Mouse (Mus musculus) limb, embryonic 14.5 days (tissue): ENCODE data around the gene Slc35g3. TPM values are rescaled to one million over a fixed set of nuclear protein-coding genes. Genes with fewer than 3 reads are reported as not detected.

Experiments
- ATAC-seq: fragments of 200-750 bp; cut with Nextera tagmentation; 2 replicates; pipeline ENCODE4 v1.8.0; 2017; ENCODE audit warnings: low read depth, moderate number of reproducible peaks, moderate TSS enrichment; ENCODE audit not compliant: low FRiP score
- DNase-seq: peaks from one replicate; pipeline ENCODE4 v3.0.0-alpha.2; 2015; ENCODE audit warnings: low spot score
- H3K27ac ChIP-seq: fragments of 300-500 bp; sonication (generic); replicated peaks from 2 replicates; pipeline ENCODE4 v1.5.1; 2014; ENCODE audit warnings: low read depth, mild to moderate bottlenecking, low read length, moderate library complexity, mixed read lengths
- H3K27me3 ChIP-seq: fragments of 300-500 bp; sonication (generic); 2 replicates; pipeline ENCODE4 v1.6.1; 2014; ENCODE audit warnings: low read length, mixed read lengths; ENCODE audit not compliant: control insufficient read depth, insufficient read depth
- H3K36me3 ChIP-seq: fragments of 300-500 bp; sonication (generic); 2 replicates; pipeline ENCODE4 v1.6.1; 2014; ENCODE audit warnings: mild to moderate bottlenecking, low read length, moderate library complexity, mixed read lengths; ENCODE audit not compliant: control insufficient read depth, insufficient read depth
- H3K4me1 ChIP-seq: fragments of 300-500 bp; sonication (generic); 2 replicates; pipeline ENCODE4 v1.6.1; 2014; ENCODE audit warnings: antibody characterized with exemption, low read length, mixed read lengths; ENCODE audit not compliant: control insufficient read depth, insufficient read depth
- H3K4me2 ChIP-seq: fragments of 300-500 bp; sonication (generic); replicated peaks from 2 replicates; pipeline ENCODE4 v1.6.1; 2014; ENCODE audit warnings: low read depth, mild to moderate bottlenecking, low read length, moderate library complexity; ENCODE audit not compliant: severe bottlenecking
- H3K4me3 ChIP-seq: fragments of 300-500 bp; sonication (generic); replicated peaks from 2 replicates; pipeline ENCODE4 v1.5.1; 2014; ENCODE audit warnings: low read length
- H3K9ac ChIP-seq: fragments of 300-500 bp; sonication (generic); 2 replicates; pipeline ENCODE4 v1.6.1; 2014; ENCODE audit warnings: mild to moderate bottlenecking, low read depth, low read length, moderate library complexity; ENCODE audit not compliant: severe bottlenecking
- H3K9me3 ChIP-seq: fragments of 300-500 bp; sonication (generic); 2 replicates; pipeline ENCODE4 v1.6.1; 2016; ENCODE audit warnings: low read length; ENCODE audit not compliant: control insufficient read depth
- POLR2A ChIP-seq: fragments of 200-500 bp; IDR thresholded peaks from 2 replicates; pipeline ENCODE4 v1.8.0; 2012; ENCODE audit warnings: inconsistent platforms, mild to moderate bottlenecking, moderate library complexity, borderline replicate concordance; ENCODE audit not compliant: insufficient read depth, insufficient read length; ENCODE audit errors: extremely low read depth
- WGBS: fragments of 180-500 bp; shearing (Covaris S2); extraction: QIAGEN DNeasy Blood & Tissue Kit; methylation state at CpG from one replicate; pipeline ENCODE4 v1.1.7; 2014; 5-methylcytosine and 5-hydroxymethylcytosine counted together
- polyA plus RNA-seq, 2 experiments: library from polyadenylated mRNA; depleted of rRNA in 1 of 2; stranded (reverse) in 1 of 2; unstranded in 1 of 2; fragments of >200 nt; fragmentation: Nextera tagmentation in 1 of 2; extraction: Ambion mirVana in 1 of 2; gene quantifications; 2 replicates each; pipeline versions ENCODE4 v1.2.1 to v1.2.3; 2012 to 2014

Slc35g3 gene
- polyA plus RNA-seq, 2 experiments: 0.21 to 0.23 TPM

GRCm38 (mm10) chr11:69800138-69800391, 38.3 kb upstream of the Slc35g3 start:
- 0% methylated on average over 11 of the region's 11 CpGs for WGBS
- H3K36me3 ChIP-seq: no peaks in the 10 kb centered on the region
- H3K27ac ChIP-seq: peak overlapping the region; percentile 74; the same call in 1 of the 2 replicates
- DNase-seq: peak; percentile 42
- H3K9ac ChIP-seq: peak overlapping the region; percentile 57; the same call in 1 of the 2 replicates
- H3K27me3 ChIP-seq: peaks cover 34% of the 10 kb centered on the region
- H3K4me3 ChIP-seq: peak overlapping the region; percentile 61
- no peak for TF ChIP-seq POLR2A
- no peak for ATAC-seq
- H3K4me2 ChIP-seq: peak overlapping the region; percentile 94
- H3K9me3 ChIP-seq: no peaks in the 10 kb centered on the region
- peaks cover 54% of the 10 kb centered on the region for H3K4me1 ChIP-seq

- no peaks in the 10 kb centered on the region for H3K36me3 ChIP-seq
- H3K27me3 ChIP-seq: peaks cover 29% of the 10 kb centered on the region
- peak overlapping the region; percentile 61 for H3K4me3 ChIP-seq
- no peaks in the 10 kb centered on the region for H3K9me3 ChIP-seq
- DNase-seq (peak; percentile 19), ATAC-seq (no peak)
- no peak for TF ChIP-seq POLR2A
- WGBS: 27% methylated on average over 12 of the region's 12 CpGs
- peaks cover 49% of the 10 kb centered on the region for H3K4me1 ChIP-seq
- H3K9ac ChIP-seq: no peak overlapping the region
- H3K27ac ChIP-seq: peak overlapping the region; percentile 74; the same call in 1 of the 2 replicates
- H3K4me2 ChIP-seq: peak overlapping the region; percentile 94
Measured at GRCm38 (mm10) chr11:69799394-69800137, 37.8 kb upstream of the Slc35g3 start.

DNA sequence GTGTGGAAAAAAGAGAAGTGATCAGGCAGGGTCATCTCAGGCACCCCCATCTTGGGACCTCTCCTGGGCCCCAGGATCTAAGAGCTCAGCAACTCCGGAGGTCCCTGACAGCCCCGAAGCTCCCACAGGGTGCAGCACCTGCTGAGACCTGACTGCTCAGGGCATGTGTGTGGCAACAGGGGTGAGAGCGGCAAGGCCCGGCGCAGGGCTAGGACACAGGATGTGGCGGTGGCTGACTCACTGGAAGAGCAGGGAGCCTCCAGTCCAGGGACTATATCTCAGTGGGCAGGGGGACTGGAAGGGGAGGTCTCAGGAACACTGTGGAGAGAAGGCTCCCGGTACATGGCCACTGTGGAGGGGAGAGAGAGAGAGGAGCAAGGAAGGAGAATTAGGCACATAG, 36.2 kb upstream of the Slc35g3 start:
- H3K4me2 ChIP-seq: no peak overlapping the region
- peaks cover 32% of the 10 kb centered on the region for H3K4me1 ChIP-seq
- no peak overlapping the region for H3K9ac ChIP-seq
- no peak overlapping the region for H3K4me3 ChIP-seq
- H3K36me3 ChIP-seq: no peaks in the 10 kb centered on the region
- no peak for ATAC-seq
- 71% methylated on average over 7 of the region's 7 CpGs for WGBS
- H3K27ac ChIP-seq: no peak overlapping the region
- no peak for TF ChIP-seq POLR2A
- peaks cover 12% of the 10 kb centered on the region for H3K27me3 ChIP-seq
- H3K9me3 ChIP-seq: no peaks in the 10 kb centered on the region
- DNase-seq: no peak

GRCm38 (mm10) chr11:69795983-69796435, 34.2 kb upstream of the Slc35g3 start:
- Histone ChIP-seq H3K9me3 (no peaks in the 10 kb centered on the region), H3K36me3 (no peaks in the 10 kb centered on the region), H3K4me1 (peaks cover 16% of the 10 kb centered on the region), H3K27ac (no peak overlapping the region), H3K4me3 (peak overlapping the region; percentile 48), H3K4me2 (peak overlapping the region; percentile 91), H3K9ac (peak overlapping the region; percentile 52; the same call in 1 of the 2 replicates), H3K27me3 (no peaks in the 10 kb centered on the region)
- TF ChIP-seq POLR2A: no peak
- WGBS: 2% methylated on average over 13 of the region's 13 CpGs
- DNase-seq (no peak), ATAC-seq (no peak)

DNA sequence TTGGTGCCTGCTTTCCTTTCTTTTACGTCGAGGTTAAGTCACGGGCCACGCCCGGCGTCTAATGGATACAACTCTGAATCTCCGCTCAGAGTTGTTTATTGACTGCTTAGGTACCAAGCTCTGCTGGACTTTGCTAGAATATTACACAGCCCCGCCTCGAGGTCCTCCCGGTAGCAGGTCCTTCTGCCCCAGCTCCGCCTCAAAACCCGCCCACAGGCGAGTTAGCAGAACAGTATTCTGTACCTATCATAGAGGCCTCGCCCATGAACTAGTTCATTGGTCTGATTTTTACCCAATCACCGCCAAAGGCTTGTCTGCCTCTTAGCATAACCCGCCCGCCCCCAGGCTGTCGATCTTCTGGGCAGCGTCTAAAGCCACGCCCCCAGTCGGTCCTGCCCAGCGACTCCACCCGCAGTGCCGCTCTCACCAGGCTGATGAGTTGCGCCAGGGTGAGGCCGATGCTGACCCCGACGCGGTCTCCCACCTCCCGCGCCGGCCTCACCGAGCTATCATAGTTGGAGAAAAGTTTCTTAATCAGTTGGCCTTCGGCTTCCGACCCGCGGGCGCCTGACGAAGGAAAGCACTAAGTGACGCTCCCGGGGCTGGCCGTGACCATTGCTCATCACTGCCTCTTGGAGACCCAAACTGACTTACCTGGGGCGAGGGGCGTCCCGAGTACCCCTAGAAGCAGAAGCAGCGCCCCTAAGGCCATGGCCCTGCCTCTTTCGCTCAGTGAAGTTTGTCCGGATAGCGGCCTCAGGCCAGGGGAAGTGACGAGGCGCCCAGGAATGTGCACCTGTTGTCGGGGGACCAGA, 33.6 kb upstream of the Slc35g3 start, which contains the start of gene Chrnb1:
Gene Chrnb1, minus strand, starts transcription at position 776 of the 815 bp plus-strand sequence.
- no peaks in the 10 kb centered on the region for H3K27me3 ChIP-seq

More for the DNA sequence above, 33.6 kb upstream of the Slc35g3 start, which contains the start of gene Chrnb1:
- Histone ChIP-seq H3K4me2 (peak within 1 kb of the TSS; percentile 91), H3K9me3 (no peaks in the 10 kb centered on the region), H3K4me3 (peak within 1 kb of the TSS; percentile 48), H3K4me1 (peaks cover 13% of the 10 kb centered on the region), H3K9ac (peak within 1 kb of the TSS; percentile 52), H3K36me3 (no peaks in the 10 kb centered on the region), H3K27ac (peak within 1 kb of the TSS; percentile 52; the same call in 1 of the 2 replicates)
- WGBS: 2% methylated on average over 52 of the region's 52 CpGs
- peak; percentile 97 for DNase-seq
- peak; percentile 94 for ATAC-seq
- 0 out of 2 replicates have a peak, but pooled peaks have one; percentile 27 for TF ChIP-seq POLR2A
